Mouse (Mus musculus) layer of hippocampus, postnatal 10 days (tissue): ENCODE data around the gene 1700008O03Rik. TPM values are rescaled to one million over a fixed set of nuclear protein-coding genes. Genes with fewer than 3 reads are reported as not detected.

Experiments
- DNase-seq, 2 experiments: peaks; one replicate each; pipeline ENCODE4 v3.0.0; 2021; ENCODE audit warnings: low spot score in 2 of 2
- total RNA-seq, 2 experiments: library from RNA; stranded (reverse); gene quantifications; 2 replicates each; pipeline ENCODE4 v1.2.3; 2021

Gene 1700008O03Rik
- total RNA-seq, 2 experiments from 2014 or later, result 4.3 to 5.0 TPM

GRCm38 (mm10) chr7:44310285-44310877 is 75.2 kb downstream of the 1700008O03Rik start:
- peak in 1 of 2 experiments; percentile 45 for DNase-seq

Other genes with a start within 250 kb of the 1700008O03Rik start
- not detected for gene Klk1b16, start 249.1 kb downstream of the 1700008O03Rik start, total RNA-seq
- not detected for gene Klk1b24, start 197.6 kb downstream of the 1700008O03Rik start, total RNA-seq
- not detected for gene Klk1b3, start 187.6 kb downstream of the 1700008O03Rik start, total RNA-seq
- gene Klk1b4, start 178.4 kb downstream of the 1700008O03Rik start, total RNA-seq, result not detected
- not detected for gene Klk1b5, start 169.9 kb downstream of the 1700008O03Rik start, total RNA-seq
- not detected for gene Klk1, start 160.5 kb downstream of the 1700008O03Rik start, total RNA-seq
- gene Gm36864, start 149.6 kb downstream of the 1700008O03Rik start, total RNA-seq, result not detected
- 1 to 10 TPM; 1.3 to 2.1 TPM for gene 1700028J19Rik, start 139.1 kb downstream of the 1700008O03Rik start, total RNA-seq
- gene 2410002F23Rik, start 139.1 kb downstream of the 1700008O03Rik start, total RNA-seq, result 100 to 1,000 TPM; 117 to 139 TPM
- not detected for gene Acp4, start 128.4 kb downstream of the 1700008O03Rik start, total RNA-seq
- not detected for gene Gm15517, start 124.4 kb downstream of the 1700008O03Rik start, total RNA-seq
- gene Clec11a, start 78.9 kb downstream of the 1700008O03Rik start, total RNA-seq, result 1 to 10 TPM; 1.9 TPM
- gene Shank1, start 75.6 kb downstream of the 1700008O03Rik start, total RNA-seq, result 100 to 1,000 TPM; 439 to 476 TPM
- 10 to 100 TPM; 84.0 to 90.2 TPM for gene Syt3, start 1.7 kb downstream of the 1700008O03Rik start, total RNA-seq
- gene Lrrc4b, start 43.2 kb upstream of the 1700008O03Rik start, total RNA-seq, result 100 to 1,000 TPM; 338 to 365 TPM
- 10 to 100 TPM; 13.0 to 16.5 TPM for gene Aspdh, start 79.6 kb upstream of the 1700008O03Rik start, total RNA-seq
- 10 to 100 TPM; 38.7 to 41.1 TPM for gene Josd2, start 82.2 kb upstream of the 1700008O03Rik start, total RNA-seq
- gene Emc10, start 110.7 kb upstream of the 1700008O03Rik start, total RNA-seq, result 100 to 1,000 TPM; 157 to 169 TPM
- 10 to 100 TPM; 27.6 to 33.3 TPM for gene Fam71e1, start 110.8 kb upstream of the 1700008O03Rik start, total RNA-seq
- under 1 TPM; 0.11 to 0.18 TPM for gene Mybpc2, start 138.8 kb upstream of the 1700008O03Rik start, total RNA-seq
- under 1 TPM in 1 of 2 experiments, not detected in 1; 0.11 TPM for gene Spib, start 146.3 kb upstream of the 1700008O03Rik start, total RNA-seq
- 10 to 100 TPM; 10.3 to 13.6 TPM for gene Pold1, start 163.0 kb upstream of the 1700008O03Rik start, total RNA-seq
- gene Nr1h2, start 168.1 kb upstream of the 1700008O03Rik start, total RNA-seq, result 10 to 100 TPM; 58.3 to 67.3 TPM
- under 1 TPM in 1 of 2 experiments, not detected in 1; 0.98 TPM for gene Napsa, start 186.6 kb upstream of the 1700008O03Rik start, total RNA-seq
- gene Kcnc3, start 204.8 kb upstream of the 1700008O03Rik start, total RNA-seq, result 100 to 1,000 TPM in 1 of 2 experiments, 10 to 100 TPM in 1; 93.0 to 106 TPM